Mouse (Mus musculus): ENCODE measurements around the gene Cntrl.

The Cntrl gene

DNA sequence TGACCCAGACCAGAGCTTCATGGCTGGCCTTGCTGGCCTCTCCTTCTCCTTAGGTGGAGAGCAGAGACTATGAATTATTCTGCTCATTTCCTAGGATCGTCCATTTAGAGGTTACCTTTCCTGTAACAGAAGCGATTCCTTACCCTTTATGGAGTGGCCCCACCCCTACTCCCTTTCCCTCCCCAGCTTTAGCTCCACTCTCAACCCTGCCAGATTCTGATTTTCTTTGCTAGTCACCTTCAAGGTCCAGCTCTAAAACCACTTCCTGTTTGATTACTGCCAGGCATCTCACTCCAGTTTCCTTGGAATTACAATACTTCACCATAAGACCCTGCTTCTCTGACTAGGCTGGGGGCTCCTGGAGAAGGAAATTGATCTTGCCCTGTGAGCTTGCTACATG is 107.4 kb downstream of the Cntrl start:
- DNase-seq (ENCODE audit: extremely low spot score, low spot score) = no peak

DNA sequence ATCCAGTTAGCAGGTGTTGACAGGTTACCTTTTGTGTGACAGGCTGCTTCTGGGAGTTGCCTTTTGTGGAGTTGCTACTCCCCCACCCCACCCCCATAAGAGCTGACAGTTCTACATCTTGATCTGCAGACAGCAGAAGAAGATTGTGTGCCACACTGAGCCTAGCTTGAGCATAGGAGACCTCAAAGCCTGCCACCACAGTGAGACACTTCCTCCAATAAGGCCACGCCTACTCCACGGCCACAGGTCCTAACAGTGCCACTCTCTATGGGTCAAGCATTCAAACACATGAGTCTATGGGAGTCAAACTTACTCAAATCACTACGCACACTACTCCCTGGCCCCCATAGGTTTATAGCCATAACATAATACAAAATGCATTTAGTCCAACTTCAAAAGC is 109.4 kb downstream of the Cntrl start:
- DNase-seq (ENCODE audit: extremely low spot score, low spot score) = no peak

DNA sequence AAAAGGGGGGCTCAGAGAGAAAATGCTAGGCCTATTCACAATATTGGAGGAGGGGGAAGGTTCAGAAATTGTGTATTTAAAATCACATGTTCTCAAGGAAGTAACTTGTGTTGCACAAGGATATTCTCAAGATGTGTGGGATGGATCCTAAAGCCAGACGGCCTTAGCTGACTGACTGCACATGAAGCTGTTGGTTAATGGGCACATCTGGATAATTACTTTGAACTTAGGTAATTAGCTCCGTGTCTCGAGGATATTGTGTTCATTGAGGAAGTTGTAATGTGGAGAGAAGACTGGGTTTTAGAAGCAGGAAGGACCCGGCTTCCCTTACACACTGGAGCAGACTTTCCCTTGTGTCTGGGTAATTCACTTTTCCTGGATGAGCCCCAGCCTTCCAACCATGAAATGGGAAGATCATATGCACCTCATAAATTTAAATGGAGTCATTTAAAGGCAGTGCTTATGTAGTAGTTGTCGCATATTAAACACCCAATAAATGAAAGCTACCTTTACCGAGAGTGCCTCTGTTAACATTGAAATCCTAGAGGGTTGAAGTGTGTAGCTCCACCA is 113.6 kb downstream of the Cntrl start:
- DNase-seq (ENCODE audit: extremely low spot score, low spot score) = no peak

DNA sequence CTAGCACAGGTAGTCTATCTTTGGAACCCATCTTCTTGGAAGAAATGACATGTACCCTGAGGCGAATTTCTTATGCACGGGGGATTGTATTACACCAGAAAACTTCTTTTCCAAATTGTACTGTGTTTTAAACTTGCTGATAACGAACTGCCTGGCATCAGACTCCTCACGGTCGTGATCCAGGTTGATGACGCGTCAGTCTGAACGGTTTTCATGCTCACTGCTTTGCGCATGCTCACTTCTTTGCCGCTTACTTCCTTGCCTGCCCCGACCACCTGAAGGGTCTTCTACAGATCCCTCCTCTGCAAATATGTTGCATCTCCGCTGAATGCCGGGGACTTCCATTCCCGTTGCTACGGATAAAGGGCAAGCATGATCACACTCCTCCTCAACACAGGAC is 115.0 kb downstream of the Cntrl start:
- no peak for DNase-seq (ENCODE audit: extremely low spot score, low spot score)

DNA sequence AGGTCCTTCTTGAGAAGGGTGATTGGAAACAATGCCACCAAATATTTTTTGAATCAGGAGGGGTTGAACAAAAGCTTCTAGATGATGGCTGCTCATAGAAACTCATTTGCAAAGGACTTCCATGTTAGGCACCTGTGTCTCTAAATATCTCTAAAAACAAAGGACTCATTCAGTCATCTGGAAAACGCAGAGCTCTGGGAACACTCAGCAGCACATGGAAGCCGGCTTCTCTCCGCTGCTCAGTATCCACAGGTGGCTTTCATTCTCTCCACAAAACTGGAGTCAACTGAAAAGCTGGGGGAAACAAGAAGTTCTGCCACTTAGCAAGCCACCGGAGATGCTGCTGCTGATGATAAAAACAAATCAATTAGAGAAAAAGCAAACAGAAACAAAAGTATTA is 118.9 kb downstream of the Cntrl start:
- no peak for DNase-seq (ENCODE audit: extremely low spot score, low spot score)

All from neural tube, embryonic 10.5 days (tissue).